Mouse (Mus musculus) bone marrow macrophage, adult 2 months (primary cell): ENCODE measurements at regions not wholly inside any gene's neighbourhood (a gene's known extent, or its start where the extent isn't known, plus 50 kb on each side); places are given as distances from the start of the nearest gene placed in this dataset.

ENCODE experiments used
- CTCF ChIP-seq: IDR thresholded peaks from 2 replicates; pipeline ENCODE4 v1.5.1; 2012; ENCODE audit warnings: low read depth, mild to moderate bottlenecking, low read length, moderate library complexity
- POLR2A ChIP-seq: IDR thresholded peaks from 2 replicates; pipeline ENCODE4 v1.6.1; 2012; ENCODE audit warnings: mild to moderate bottlenecking, low read depth, low read length, borderline replicate concordance

- no peak for TF ChIP-seq POLR2A
- no peak for TF ChIP-seq CTCF
Observed at GRCm38 (mm10) chr4:9144226-9145215, 905.7 kb upstream of the Car8 start.
